Mouse (Mus musculus): ENCODE data around the gene 1700016C15Rik.

The 1700016C15Rik gene

GRCm38 (mm10) chr1:177796193-177796939 lies 66.8 kb downstream of the 1700016C15Rik start, which contains the start of gene Adss:
TSS of gene Adss (minus strand) at chr1:177796511.
- DNase-seq (ENCODE audit: low spot score in 2 of 2), result peak; percentile 98

- DNase-seq (ENCODE audit: low spot score in 2 of 2), result no peak
These were observed 67.6 kb downstream of the 1700016C15Rik start for GRCm38 (mm10) chr1:177797151-177797755.

Data from spleen, postnatal 14 days (tissue).